5 mouse cellular contexts compared by ENCODE assay signal in the genomic region with DNA sequence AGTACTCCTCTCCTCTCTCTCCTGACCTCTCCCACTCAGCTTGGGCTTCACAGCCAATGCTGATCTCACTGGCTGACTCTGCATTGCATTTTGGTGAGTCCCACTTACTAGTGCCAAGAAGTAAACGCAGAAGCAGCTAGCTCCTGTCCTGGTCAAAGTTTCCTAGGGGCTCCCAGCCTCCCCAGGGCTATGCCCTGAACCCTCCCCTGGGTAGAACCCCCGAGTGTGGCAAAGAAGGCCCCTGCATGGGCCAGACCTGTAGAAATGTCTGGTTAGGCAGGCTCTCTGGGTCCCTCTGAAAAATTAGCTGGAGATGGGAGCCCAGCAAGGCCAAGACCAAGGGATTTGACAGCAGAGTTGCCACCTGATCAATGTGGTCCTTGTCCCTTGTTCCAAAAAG.
DNase-seq lines count a peak whose midpoint lies in the region; ATAC-seq and TF ChIP-seq lines count a peak whose summit lies in the region.
"Not testable (repeated sequence)": the region's sequence is repeated elsewhere in the genome, so short reads cannot be mapped to it uniquely, and the experiment has no call there.

No protein-coding gene starts in this region.

- not testable (repeated sequence) for H3K36me3 ChIP-seq in embryonic facial prominence, embryonic 11.5 days (replicated peaks; ENCODE audit: control insufficient read depth, insufficient read depth, low read depth, low read length); forebrain, embryonic 11.5 days (ENCODE audit: control insufficient read depth, insufficient read depth, low read length); heart, postnatal 0 days (replicated peaks; ENCODE audit: control insufficient read depth, insufficient read depth, low read length)

- not testable (repeated sequence) for H3K9ac ChIP-seq in embryonic facial prominence, embryonic 11.5 days (replicated peaks; ENCODE audit: low read length); forebrain, embryonic 11.5 days (ENCODE audit: low read length); heart, postnatal 0 days (replicated peaks; ENCODE audit: low read depth, low read length)

- not testable (repeated sequence) for H3K9me3 ChIP-seq in embryonic facial prominence, embryonic 11.5 days (replicated peaks; ENCODE audit: control insufficient read depth, low read length); forebrain, embryonic 11.5 days (ENCODE audit: control insufficient read depth, low read length); heart, postnatal 0 days (replicated peaks; ENCODE audit: control insufficient read depth, low read length)

- DNase-seq in adrenal gland, adult 2 months: peak; percentile 5
- DNase-seq in embryonic facial prominence, embryonic 11.5 days (ENCODE audit: low spot score): peak; percentile 0
- DNase-seq in forebrain, embryonic 11.5 days (ENCODE audit: low spot score): peak; percentile 10
- DNase-seq in heart, adult 11 months: peak; percentile 85
- peak; percentile 0 for DNase-seq in heart, postnatal 0 days (ENCODE audit: low spot score)

- TF ChIP-seq EP300 in heart, postnatal 0 days (IDR thresholded peaks at IDR 0.05; ENCODE audit: low read depth): not testable (repeated sequence)

- not testable (repeated sequence) for H3K27me3 ChIP-seq in embryonic facial prominence, embryonic 11.5 days (ENCODE audit: control insufficient read depth, insufficient read depth, low read length); forebrain, embryonic 11.5 days (ENCODE audit: control insufficient read depth, insufficient read depth, low read length); heart, postnatal 0 days (ENCODE audit: control insufficient read depth, insufficient read depth, low read length)

- TF ChIP-seq CTCF in heart, postnatal 0 days (IDR thresholded peaks at IDR 0.05; ENCODE audit: low read depth): not testable (repeated sequence)

- WGBS in embryonic facial prominence, embryonic 11.5 days: 21% methylated on average over 2 of the region's 2 CpGs
- 41% methylated on average over 2 of the region's 2 CpGs for WGBS in forebrain, embryonic 11.5 days
- 32% methylated on average over 2 of the region's 2 CpGs for WGBS in heart, postnatal 0 days

- ATAC-seq in embryonic facial prominence, embryonic 11.5 days (replicated peaks; ENCODE audit: insufficient number of reproducible peaks, low FRiP score, low TSS enrichment, low read depth); forebrain, embryonic 11.5 days (replicated peaks; ENCODE audit: low FRiP score); heart, postnatal 0 days (ENCODE audit: insufficient read depth, low read depth): not testable (repeated sequence)

- H3K27ac ChIP-seq in embryonic facial prominence, embryonic 11.5 days (replicated peaks; ENCODE audit: low read depth, low read length); forebrain, embryonic 11.5 days (ENCODE audit: low read depth, low read length); heart, postnatal 0 days (ENCODE audit: low read depth): not testable (repeated sequence)

- H3K4me2 ChIP-seq in embryonic facial prominence, embryonic 11.5 days (ENCODE audit: low read depth, low read length); forebrain, embryonic 11.5 days (ENCODE audit: low read depth, low read length, severe bottlenecking); heart, postnatal 0 days (ENCODE audit: low read depth, low read length): not testable (repeated sequence)

- not testable (repeated sequence) for H3K4me1 ChIP-seq in embryonic facial prominence, embryonic 11.5 days (ENCODE audit: control insufficient read depth, insufficient read depth, low read length); forebrain, embryonic 11.5 days (replicated peaks; ENCODE audit: control insufficient read depth, insufficient read depth, low read length); heart, postnatal 0 days (ENCODE audit: control insufficient read depth, insufficient read depth)

- H3K4me3 ChIP-seq in embryonic facial prominence, embryonic 11.5 days (ENCODE audit: low read depth, low read length); forebrain, embryonic 11.5 days (ENCODE audit: low read depth, low read length); heart, postnatal 0 days (ENCODE audit: low read depth, low read length): not testable (repeated sequence)

Comparison
In these comparisons a context has a peak if more than half of its experiments do, and no peak if none do; other contexts are left out.
1. DNase-seq: peak in every context shown above with its lines; median percentile 85 in heart, adult 11 months; 10 in forebrain, embryonic 11.5 days; 5 in adrenal gland, adult 2 months; 0 in embryonic facial prominence, embryonic 11.5 days; 0 in heart, postnatal 0 days.